16 mouse cellular contexts compared by ENCODE assay signal in the genomic region with DNA sequence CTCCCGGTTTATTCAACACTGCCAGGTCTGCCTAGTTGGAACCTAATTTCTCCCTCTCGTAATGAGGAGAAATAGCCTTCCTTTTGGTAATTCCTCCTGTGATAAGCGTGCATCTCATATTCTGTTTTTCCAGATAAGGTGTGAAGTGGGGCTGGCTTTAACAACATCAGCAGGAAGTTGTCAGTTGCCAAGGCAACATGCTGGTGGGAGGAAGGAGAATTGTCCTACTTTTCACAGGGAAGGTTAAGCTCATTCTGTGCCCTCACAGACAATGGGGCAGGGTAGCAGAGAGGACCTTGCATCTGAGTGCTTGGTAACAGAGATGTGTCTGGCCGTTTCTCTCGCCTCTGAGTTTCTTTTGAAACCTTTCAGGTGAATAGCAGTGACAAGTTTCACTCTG. TPM values are rescaled to one million over a fixed set of nuclear protein-coding genes. Genes with fewer than 3 reads are reported as not detected.
DNase-seq lines count a peak whose midpoint lies in the region; ATAC-seq and TF ChIP-seq lines count a peak whose summit lies in the region.
"Had no signal": no experiment of that assay in that cellular context is flagged by ENCODE, and none has a peak within 500 bp of the region (broad histone marks: within the 10 kb centered on the region; RNA-seq: fewer than 3 reads in every experiment).

No protein-coding gene starts in this region.

- no peaks in the 10 kb centered on the region for H3K9me3 ChIP-seq in neural tube, embryonic 13.5 days
- no peaks in the 10 kb centered on the region for H3K9me3 ChIP-seq in neural tube, embryonic 15.5 days (replicated peaks)
- H3K9me3 ChIP-seq in midbrain, embryonic 11.5 days (ENCODE audit: control insufficient read depth, low read length) = no peaks in the 10 kb centered on the region
- H3K9me3 ChIP-seq: liver, embryonic 13.5 days; neural tube, embryonic 12.5 days had no signal

- WGBS in neural tube, embryonic 13.5 days = 46% methylated on average over 5 of the region's 5 CpGs
- 49% methylated on average over 5 of the region's 5 CpGs for WGBS in neural tube, embryonic 15.5 days
- 42% methylated on average over 5 of the region's 5 CpGs for WGBS in midbrain, embryonic 11.5 days
- WGBS in cerebellum, adult 2 months = 60% methylated on average over 5 of the region's 5 CpGs

- DNase-seq in frontal cortex, postnatal 25 days (ENCODE audit: low spot score in 2 of 2) = no peak
- peak; percentile 68 for DNase-seq in midbrain, embryonic 11.5 days (ENCODE audit: low spot score, missing footprints)
- peak; percentile 40 for DNase-seq in thymus, postnatal 25 days
- DNase-seq in adrenal gland, postnatal 4 days (ENCODE audit: low spot score in 2 of 2) = no peak
- no peak for DNase-seq in cerebellum, adult 2 months
- DNase-seq: B cell, adult 2 months; heart, adult 18-20 months; liver, embryonic 13.5 days; right cerebral cortex, postnatal 4 days had no signal

- no peaks in the 10 kb centered on the region for H3K36me3 ChIP-seq in neural tube, embryonic 13.5 days
- no peaks in the 10 kb centered on the region for H3K36me3 ChIP-seq in neural tube, embryonic 15.5 days
- H3K36me3 ChIP-seq in midbrain, embryonic 11.5 days (ENCODE audit: control insufficient read depth, insufficient read depth, low read length) = no peaks in the 10 kb centered on the region
- H3K36me3 ChIP-seq: liver, embryonic 13.5 days; neural tube, embryonic 12.5 days had no signal

- peaks cover 53% of the 10 kb centered on the region for H3K4me1 ChIP-seq in neural tube, embryonic 13.5 days (replicated peaks)
- peaks cover 36% of the 10 kb centered on the region for H3K4me1 ChIP-seq in neural tube, embryonic 15.5 days
- peaks cover 6% of the 10 kb centered on the region; the same call in 1 of the 2 replicates for H3K4me1 ChIP-seq in midbrain, embryonic 11.5 days (ENCODE audit: control insufficient read depth, insufficient read depth, low read length)
- H3K4me1 ChIP-seq in cerebellum, adult 2 months (ENCODE audit: control insufficient read depth, insufficient read depth, low read length) = no peaks in the 10 kb centered on the region; the same call in 1 of the 2 replicates

- no peaks in the 10 kb centered on the region for H3K27me3 ChIP-seq in neural tube, embryonic 13.5 days
- no peaks in the 10 kb centered on the region for H3K27me3 ChIP-seq in neural tube, embryonic 15.5 days (replicated peaks)
- H3K27me3 ChIP-seq in midbrain, embryonic 11.5 days (ENCODE audit: control insufficient read depth, insufficient read depth, low read length) = no peaks in the 10 kb centered on the region
- no peaks in the 10 kb centered on the region for H3K27me3 ChIP-seq in cerebellum, adult 2 months (ENCODE audit: control insufficient read depth, insufficient read depth, low read length)
- H3K27me3 ChIP-seq: liver, embryonic 13.5 days; neural tube, embryonic 12.5 days had no signal

- no peak overlapping the region for H3K4me3 ChIP-seq in neural tube, embryonic 13.5 days
- no peak overlapping the region for H3K4me3 ChIP-seq in neural tube, embryonic 15.5 days (replicated peaks)
- H3K4me3 ChIP-seq in midbrain, embryonic 11.5 days (ENCODE audit: low read depth, low read length) = no peak overlapping the region
- H3K4me3 ChIP-seq in cerebellum, adult 2 months (replicated peaks; ENCODE audit: insufficient read depth, low read depth, low read length) = no peak overlapping the region
- H3K4me3 ChIP-seq: liver, embryonic 13.5 days; neural tube, embryonic 12.5 days had no signal

- peak overlapping the region; percentile 29; the same call in 1 of the 2 replicates for H3K27ac ChIP-seq in neural tube, embryonic 13.5 days (replicated peaks)
- H3K27ac ChIP-seq in neural tube, embryonic 15.5 days (replicated peaks) = no peak overlapping the region; the same call in 1 of the 2 replicates
- no peak overlapping the region for H3K27ac ChIP-seq in midbrain, embryonic 11.5 days (ENCODE audit: low read depth, low read length)
- H3K27ac ChIP-seq in cerebellum, adult 2 months (ENCODE audit: insufficient read depth, low read length) = no peak overlapping the region
- H3K27ac ChIP-seq: liver, embryonic 13.5 days; macrophage; neural tube, embryonic 12.5 days had no signal

- no peak for TF ChIP-seq CTCF in cerebellum, adult 2 months (IDR thresholded peaks at IDR 0.05; ENCODE audit: borderline replicate concordance, insufficient read depth, low read depth, low read length)

- H3K4me2 ChIP-seq in neural tube, embryonic 13.5 days = no peak overlapping the region
- no peak overlapping the region for H3K4me2 ChIP-seq in neural tube, embryonic 15.5 days
- H3K4me2 ChIP-seq in midbrain, embryonic 11.5 days = no peak overlapping the region
- H3K4me2 ChIP-seq: liver, embryonic 13.5 days; neural tube, embryonic 12.5 days had no signal

- ATAC-seq in frontal cortex, adult (ENCODE audit: low TSS enrichment) = peak; percentile 34; the same call in 1 of the 2 replicates
- ATAC-seq in neural tube, embryonic 13.5 days (ENCODE audit: low read depth) = no peak
- ATAC-seq in neural tube, embryonic 15.5 days (ENCODE audit: low FRiP score) = no peak
- ATAC-seq in midbrain, embryonic 11.5 days (ENCODE audit: low FRiP score) = no peak
- ATAC-seq: inflammation-experienced regulatory T-cells, adult 6 months had no signal

- TF ChIP-seq POLR2A in cerebellum, adult 2 months (IDR thresholded peaks at IDR 0.05; ENCODE audit: borderline replicate concordance, insufficient read depth, low read length) = no peak

- H3K9ac ChIP-seq in neural tube, embryonic 13.5 days = no peak overlapping the region
- no peak overlapping the region for H3K9ac ChIP-seq in neural tube, embryonic 15.5 days (replicated peaks)
- no peak overlapping the region for H3K9ac ChIP-seq in midbrain, embryonic 11.5 days (ENCODE audit: low read length)
- H3K9ac ChIP-seq: liver, embryonic 13.5 days; neural tube, embryonic 12.5 days had no signal

RNA-seq across cellular contexts. Expression of a gene that starts 47.1 kb away (rescaled TPM):
- 50.6 and 54.6 TPM in 2 replicates for polyA plus RNA-seq in neural tube, embryonic 13.5 days (2015; fragmentation: Nextera tagmentation; extraction: Ambion mirVana)
- polyA plus RNA-seq in neural tube, embryonic 15.5 days (2015; fragmentation: Nextera tagmentation; extraction: Ambion mirVana) = 40.1 and 50.4 TPM in 2 replicates
- polyA plus RNA-seq in midbrain, embryonic 11.5 days (2014; fragmentation: Nextera tagmentation; extraction: Ambion mirVana) = 1.3 and 1.9 TPM in 2 replicates
- total RNA-seq in adrenal gland, postnatal 4 days (2021) = 10 to 100 TPM; 68.4 to 69.6 TPM
- 12.5 and 16.1 TPM in 2 replicates for polyA plus RNA-seq in cerebellum, adult 2 months (2012; rRNA removed)
- total RNA-seq: MEL had no signal
- polyA plus RNA-seq: macrophage had no signal

Comparison
In these comparisons a context has a peak if more than half of its experiments do, and no peak if none do; other contexts are left out.
1. DNase-seq: peak in midbrain, embryonic 11.5 days (single experiment) and thymus, postnatal 25 days (single experiment); none in frontal cortex, postnatal 25 days (0 of 2), adrenal gland, postnatal 4 days (0 of 2) and cerebellum, adult 2 months (0 of 2).